Mouse (Mus musculus): ENCODE results near the gene Tmod4. TPM values are rescaled to one million over a fixed set of nuclear protein-coding genes. Genes with fewer than 3 reads are reported as not detected.

The Tmod4 gene
- polyA plus RNA-seq, 1 experiment from 2014 or later = 0.44 TPM

DNA sequence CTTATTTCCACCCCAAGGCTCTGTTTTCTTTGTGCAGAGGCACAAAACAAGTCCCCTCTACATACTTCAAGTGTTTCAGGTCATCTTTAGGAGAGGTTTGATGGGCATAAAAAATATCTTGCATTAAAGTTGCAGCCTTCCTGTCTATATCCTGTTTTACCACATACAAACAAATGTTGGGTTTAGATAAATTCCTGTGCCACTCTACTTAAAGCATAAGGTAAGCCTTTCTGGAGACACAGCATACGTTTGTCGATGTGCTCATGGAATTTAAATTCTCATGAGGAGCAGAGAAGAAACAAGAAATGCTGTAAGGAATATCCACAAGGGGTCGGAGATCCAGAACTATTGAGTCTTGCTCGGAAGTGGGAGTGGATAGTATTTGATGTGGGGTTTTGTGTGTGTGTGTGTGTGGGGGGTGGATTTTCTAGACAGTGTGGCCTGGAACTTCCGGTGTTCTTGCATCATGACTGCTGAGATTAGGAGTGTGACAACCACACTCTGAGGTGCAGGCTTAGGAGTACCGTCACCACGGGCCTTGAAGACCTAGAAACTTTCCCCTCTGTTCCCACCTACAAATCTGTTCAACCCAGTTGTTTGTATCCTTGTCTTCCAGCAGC, 11.3 kb downstream of the Tmod4 start:
- no peak for TF ChIP-seq CTCF (IDR thresholded peaks at IDR 0.05)
- no peak for DNase-seq (ENCODE audit: low read depth, low spot score)
- in situ Hi-C loops (cut with MboI; ENCODE audit: low pct_unique_long_range_greater_than_20kb) = no loop called here
- ChIA-PET CTCF (interaction anchor here (0.6 to 1.9 kb wide), 2 partner anchors 23 to 77 kb away, joined by 3 to 4 read pairs; no protein-coding TSS in a partner anchor), POLR2A (interaction anchor here (0.6 kb wide), 1 partner anchor 145 kb away, joined by 3 read pairs; no protein-coding TSS in a partner anchor)
- ATAC-seq = no peak
- H3K27me3 ChIP-seq = no peaks in the 10 kb centered on the region

DNA sequence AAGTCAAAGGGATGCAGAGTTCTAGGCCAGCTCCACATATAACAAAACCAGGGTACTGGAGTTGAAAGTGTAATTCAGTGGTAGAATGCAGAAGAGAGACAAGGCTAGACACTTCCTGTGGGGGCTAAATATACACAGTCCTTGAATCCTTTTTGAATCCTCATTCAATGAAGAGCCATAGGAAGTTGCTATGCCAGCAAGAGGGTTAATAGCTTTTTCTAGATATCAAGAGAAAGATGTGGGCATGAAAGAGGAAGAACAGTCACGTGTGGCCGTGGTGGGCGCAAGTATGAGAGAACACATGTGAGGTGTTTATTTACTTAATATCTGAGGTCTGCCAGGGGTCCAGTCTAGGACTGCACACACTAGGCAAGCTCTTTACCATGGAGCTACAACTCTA, 12.1 kb downstream of the Tmod4 start:
- H3K27me3 ChIP-seq = no peaks in the 10 kb centered on the region
- in situ Hi-C loops (cut with MboI; ENCODE audit: low pct_unique_long_range_greater_than_20kb) = no loop called here
- no peak for DNase-seq (ENCODE audit: low read depth, low spot score)
- ChIA-PET POLR2A (interaction anchor here (0.6 kb wide), 1 partner anchor 144 kb away, joined by 3 read pairs; no protein-coding TSS in a partner anchor), CTCF (interaction anchor here (0.6 to 1.9 kb wide), 3 partner anchors 22 to 82 kb away, joined by 3 to 4 read pairs (median 4); no protein-coding TSS in a partner anchor)
- no peak for TF ChIP-seq CTCF (IDR thresholded peaks at IDR 0.05)
- no peak for ATAC-seq

DNA sequence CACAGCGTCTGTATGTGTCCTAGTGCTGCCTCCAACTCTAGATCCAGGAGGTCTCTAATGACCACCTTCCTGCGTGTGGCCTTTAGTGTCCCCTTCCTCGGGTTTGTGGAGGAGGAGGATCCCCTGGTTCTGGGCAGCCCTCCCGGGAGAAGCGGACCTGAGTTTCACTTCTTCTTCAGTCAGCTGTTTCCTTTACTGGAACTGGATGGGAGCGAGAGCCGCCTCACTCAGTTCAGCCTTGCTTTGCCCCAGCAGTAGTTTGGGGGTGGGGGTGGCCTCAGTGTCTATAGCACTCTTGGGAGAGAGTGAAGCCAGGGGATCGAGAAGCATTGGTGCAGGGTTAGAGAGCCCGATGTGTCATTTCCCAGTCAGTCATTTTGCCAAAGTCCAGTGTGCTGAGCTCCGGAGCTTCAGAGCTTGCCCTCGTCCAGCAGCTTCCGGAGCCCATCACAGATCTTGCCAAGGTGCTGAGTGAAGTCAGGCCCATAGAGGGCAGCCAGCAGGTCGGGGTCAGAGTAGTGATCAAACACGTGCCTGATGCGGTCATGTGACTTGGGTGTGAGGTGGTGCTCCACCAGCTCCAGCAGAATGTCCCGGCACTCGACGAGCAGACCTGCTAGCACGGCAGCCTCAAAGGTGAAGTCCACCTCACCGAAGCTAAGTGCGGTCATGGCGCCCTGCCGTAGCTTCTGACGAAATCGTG, 15.5 kb downstream of the Tmod4 start:
- H3K27me3 ChIP-seq = no peaks in the 10 kb centered on the region
- no peak for ATAC-seq
- CTCF ChIA-PET = interaction anchor here (0.7 to 2.2 kb wide), 7 partner anchors 12 to 123 kb away, joined by 3 to 7 read pairs (median 4); partner anchors contain the start of gene Sema6c
- no peak for TF ChIP-seq CTCF (IDR thresholded peaks at IDR 0.05)
- in situ Hi-C loops (cut with MboI; ENCODE audit: low pct_unique_long_range_greater_than_20kb) = loop anchor here (5.0 to 10.0 kb wide), 3 partner anchors 73 to 265 kb away; partner anchors contain the start of gene 4930558C23Rik
- POLR2A ChIA-PET = no interaction called here
- no peak for DNase-seq (ENCODE audit: low read depth, low spot score)

DNA sequence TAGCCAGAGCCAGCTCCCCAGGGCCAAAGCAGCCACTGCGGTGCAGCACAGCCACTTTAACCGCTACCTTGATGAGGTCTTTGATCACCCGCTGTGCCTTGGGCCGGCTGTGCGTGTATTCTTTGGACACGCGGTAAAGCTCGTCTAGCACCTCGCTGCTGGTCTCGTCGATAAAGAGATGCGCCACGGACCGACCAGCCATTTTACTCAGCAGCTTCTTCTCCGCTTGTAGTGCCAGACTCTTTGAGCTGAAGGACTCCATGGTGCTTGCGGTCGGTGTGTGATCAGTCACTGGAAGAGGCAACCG, 16.0 kb downstream of the Tmod4 start:
- no peaks in the 10 kb centered on the region for H3K27me3 ChIP-seq
- no peak for TF ChIP-seq CTCF (IDR thresholded peaks at IDR 0.05)
- CTCF ChIA-PET = interaction anchor here (0.7 to 2.2 kb wide), 7 partner anchors 12 to 123 kb away, joined by 3 to 7 read pairs (median 4); partner anchors contain the start of gene Sema6c
- in situ Hi-C loops (cut with MboI; ENCODE audit: low pct_unique_long_range_greater_than_20kb) = loop anchor here (5.0 to 10.0 kb wide), 3 partner anchors 72 to 265 kb away; partner anchors contain the start of gene 4930558C23Rik
- no peak for ATAC-seq
- no peak for DNase-seq (ENCODE audit: low read depth, low spot score)
- POLR2A ChIA-PET = no interaction called here

DNA sequence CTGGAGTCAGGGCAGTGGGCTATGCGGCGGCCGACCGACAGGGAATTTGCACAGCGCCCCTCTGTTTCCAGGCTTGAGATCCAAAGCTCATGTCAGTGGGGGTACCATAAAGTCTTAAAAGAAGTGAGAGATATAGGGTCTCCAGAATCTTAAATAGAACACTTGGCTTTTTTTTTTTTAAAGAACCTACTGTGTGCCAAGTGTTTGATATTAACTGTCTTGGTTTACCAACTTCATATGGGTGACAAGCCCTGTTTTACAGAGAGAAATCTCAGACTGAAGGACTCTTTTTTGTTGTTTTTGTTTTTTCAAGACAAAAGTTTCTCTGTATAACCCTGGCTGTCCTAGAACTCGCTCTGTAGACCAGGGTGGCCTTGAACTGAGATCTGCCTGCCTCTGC, 16.5 kb downstream of the Tmod4 start:
- no peak for ATAC-seq
- POLR2A ChIA-PET = no interaction called here

DNA sequence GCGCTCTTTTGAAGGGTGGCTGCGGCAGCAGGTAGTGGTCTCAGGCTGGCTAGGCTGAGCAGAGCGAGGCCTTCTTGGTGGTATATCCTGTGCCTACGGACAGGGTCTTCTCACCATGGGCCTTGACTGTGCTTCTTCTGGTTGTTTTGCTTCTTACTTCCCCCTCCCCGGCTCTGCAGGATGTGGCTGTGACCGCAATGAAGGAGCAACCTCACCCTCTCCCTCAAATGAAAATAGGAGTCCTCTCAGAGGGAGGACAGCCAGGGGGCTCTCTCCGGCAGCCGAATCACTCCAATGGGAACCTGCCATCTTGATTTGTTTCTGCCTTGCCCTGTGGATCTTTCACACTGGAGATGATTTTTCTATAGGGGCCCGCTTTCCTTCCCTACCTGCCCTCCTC, 17.2 kb downstream of the Tmod4 start:
- in situ Hi-C loops (cut with MboI; ENCODE audit: low pct_unique_long_range_greater_than_20kb) = loop anchor here (5.0 to 10.0 kb wide), 3 partner anchors 71 to 263 kb away; partner anchors contain the start of gene 4930558C23Rik
- no peak for TF ChIP-seq CTCF (IDR thresholded peaks at IDR 0.05)
- ATAC-seq (no peak), DNase-seq (ENCODE audit: low read depth, low spot score) (no peak)
- ChIA-PET CTCF (interaction anchor here (1.3 to 2.2 kb wide), 3 partner anchors 14 to 75 kb away, joined by 3 to 11 read pairs (median 8); no protein-coding TSS in a partner anchor), POLR2A (interaction anchor here (0.5 to 1.1 kb wide), 2 partner anchors 24 to 85 kb away, joined by 3 to 5 read pairs; no protein-coding TSS in a partner anchor)
- H3K27me3 ChIP-seq = no peaks in the 10 kb centered on the region

More for the DNA sequence above, 16.5 kb downstream of the Tmod4 start:
- in situ Hi-C loops (cut with MboI; ENCODE audit: low pct_unique_long_range_greater_than_20kb) = loop anchor here (5.0 to 10.0 kb wide), 3 partner anchors 72 to 264 kb away; partner anchors contain the start of gene 4930558C23Rik
- TF ChIP-seq CTCF (IDR thresholded peaks at IDR 0.05) = no peak
- no peaks in the 10 kb centered on the region for H3K27me3 ChIP-seq
- no peak for DNase-seq (ENCODE audit: low read depth, low spot score)
- CTCF ChIA-PET = interaction anchor here (1.1 to 2.2 kb wide), 4 partner anchors 11 to 122 kb away, joined by 3 to 7 read pairs (median 5); no protein-coding TSS in a partner anchor

DNA sequence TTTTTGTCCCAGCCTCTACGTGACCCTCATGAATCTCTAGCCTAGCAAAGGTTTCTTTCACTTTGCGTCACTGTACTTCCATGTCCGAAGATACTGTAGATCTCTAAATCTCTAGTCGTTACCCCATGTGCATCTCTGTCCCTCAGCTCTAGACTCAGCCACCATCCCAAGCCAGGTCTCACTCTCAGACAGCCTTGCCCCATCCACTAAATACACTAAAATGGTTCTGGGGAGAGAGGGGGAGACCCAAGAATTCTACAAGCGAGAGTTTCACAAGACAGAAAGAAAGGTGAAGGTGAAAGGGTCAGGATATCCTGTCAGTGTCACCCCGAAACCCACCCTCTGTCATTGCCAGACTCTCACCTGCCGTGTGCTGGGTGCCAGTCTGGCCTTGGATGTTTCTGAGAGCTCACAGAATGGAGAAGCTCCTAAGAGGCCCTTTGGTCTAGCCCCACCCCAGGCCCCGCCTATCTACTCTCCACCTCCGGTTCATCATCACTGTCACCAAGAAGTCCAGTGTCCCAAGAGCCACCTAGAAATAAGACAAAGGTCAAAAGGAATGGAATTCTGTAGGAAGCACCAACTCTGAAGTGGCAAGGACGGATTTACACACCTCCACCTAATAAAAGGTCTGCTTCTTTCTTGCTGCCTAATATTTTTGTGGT, 17.8 kb downstream of the Tmod4 start, which contains the start of gene Tnfaip8l2:
Gene Tnfaip8l2, minus strand, starts transcription at position 409 of the 665 bp plus-strand sequence.
- H3K27me3 ChIP-seq = no peaks in the 10 kb centered on the region
- in situ Hi-C loops (cut with MboI; ENCODE audit: low pct_unique_long_range_greater_than_20kb) = loop anchor here (5.0 to 10.0 kb wide), 3 partner anchors 70 to 263 kb away; partner anchors contain the start of gene 4930558C23Rik
- ChIA-PET CTCF (interaction anchor here (0.7 to 2.2 kb wide), 12 partner anchors 13 to 116 kb away, joined by 3 to 11 read pairs (median 4); no protein-coding TSS in a partner anchor), POLR2A (interaction anchor here (0.9 to 1.1 kb wide), 2 partner anchors 20 to 84 kb away, joined by 3 read pairs; no protein-coding TSS in a partner anchor)
- DNase-seq (ENCODE audit: low read depth, low spot score) (no peak), ATAC-seq (no peak)
- TF ChIP-seq CTCF (IDR thresholded peaks at IDR 0.05) = no peak

DNA sequence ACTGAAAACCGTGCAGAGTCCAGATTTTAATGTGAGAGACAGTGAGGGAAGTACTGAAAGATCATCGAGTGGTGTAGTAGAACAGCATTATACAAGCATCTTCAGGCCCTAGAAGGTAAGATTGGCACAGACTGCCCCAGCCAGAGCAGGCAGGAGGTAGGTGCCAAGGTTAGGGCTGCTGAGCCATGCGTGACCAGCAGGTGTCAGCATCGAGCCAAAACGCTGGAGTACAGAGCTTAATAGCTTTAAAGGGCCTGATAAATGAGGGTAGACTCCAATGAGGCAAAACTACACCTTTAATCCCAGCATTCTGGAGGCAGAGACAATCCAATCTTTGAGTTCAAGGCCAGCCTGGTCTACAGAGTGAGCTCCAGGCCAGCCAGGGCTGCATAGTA, 18.3 kb downstream of the Tmod4 start:
- ATAC-seq (peak; percentile 74), DNase-seq (ENCODE audit: low read depth, low spot score) (peak; percentile 62)
- no peaks in the 10 kb centered on the region for H3K27me3 ChIP-seq
- ChIA-PET POLR2A (interaction anchor here (0.9 to 1.1 kb wide), 2 partner anchors 20 to 84 kb away, joined by 3 read pairs; no protein-coding TSS in a partner anchor), CTCF (interaction anchor here (0.6 to 2.2 kb wide), 21 partner anchors 10 to 168 kb away, joined by 3 to 11 read pairs (median 4); partner anchors contain the start of gene Sema6c)
- in situ Hi-C loops (cut with MboI; ENCODE audit: low pct_unique_long_range_greater_than_20kb) = loop anchor here (5.0 to 10.0 kb wide), 3 partner anchors 70 to 262 kb away; partner anchors contain the start of gene 4930558C23Rik
- peak; percentile 99 for TF ChIP-seq CTCF (IDR thresholded peaks at IDR 0.05)

DNA sequence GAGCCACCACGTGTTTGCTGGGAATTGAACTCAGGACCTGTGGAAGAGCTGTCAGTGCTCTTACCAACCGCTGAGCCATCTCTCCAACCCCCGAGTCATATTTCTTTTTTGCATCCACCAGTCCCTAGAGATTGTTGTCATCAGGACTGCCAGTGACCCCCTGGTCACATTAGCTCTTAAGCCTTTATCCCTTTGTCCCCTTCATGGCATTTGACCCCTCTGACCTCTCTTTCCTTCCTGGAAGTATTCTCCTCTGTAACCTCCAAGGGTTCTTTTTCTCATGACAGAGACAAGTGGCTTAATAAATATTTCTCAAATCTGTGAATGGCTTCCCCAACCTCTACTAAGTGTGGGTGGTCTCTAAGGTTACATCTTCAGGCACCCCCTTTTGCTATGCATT, 23.6 kb downstream of the Tmod4 start:
- ATAC-seq (no peak), DNase-seq (ENCODE audit: low read depth, low spot score) (no peak)
- ChIA-PET POLR2A (no interaction called here), CTCF (interaction anchor here (1.5 to 1.6 kb wide), 2 partner anchors 65 to 69 kb away, joined by 4 read pairs; partner anchors contain the start of gene Gabpb2)
- TF ChIP-seq CTCF (IDR thresholded peaks at IDR 0.05) = no peak
- in situ Hi-C loops (cut with MboI; ENCODE audit: low pct_unique_long_range_greater_than_20kb) = loop anchor here (10.0 kb wide), 1 partner anchor 257 kb away; the partner anchor contains the start of gene 4930558C23Rik
- H3K27me3 ChIP-seq = no peaks in the 10 kb centered on the region
